Mouse (Mus musculus) embryonic facial prominence, embryonic 10.5 days (tissue): ENCODE measurements around the gene Cenpt. TPM values are rescaled to one million over a fixed set of nuclear protein-coding genes. Genes with fewer than 3 reads are reported as not detected.
"Not testable (repeated sequence)": the region's sequence is repeated elsewhere in the genome, so short reads cannot be mapped to it uniquely, and the experiment has no call there.

Experiments
- DNase-seq: peaks from one replicate; pipeline ENCODE4 v3.0.0-alpha.2; 2017; ENCODE audit warnings: low spot score
- H3K27ac ChIP-seq: fragments of 300-500 bp; sonication (generic); replicated peaks from 2 replicates; pipeline ENCODE4 v1.5.1; 2016; ENCODE audit warnings: mild to moderate bottlenecking
- H3K27me3 ChIP-seq: fragments of 300-500 bp; sonication (generic); replicated peaks from 2 replicates; pipeline ENCODE4 v1.6.1; 2016; ENCODE audit warnings: low read depth, mild to moderate bottlenecking; ENCODE audit not compliant: poor library complexity, severe bottlenecking
- H3K36me3 ChIP-seq: fragments of 300-500 bp; sonication (generic); replicated peaks from 2 replicates; pipeline ENCODE4 v1.6.1; 2016; ENCODE audit warnings: mild to moderate bottlenecking, moderate library complexity
- H3K4me1 ChIP-seq: fragments of 300-500 bp; sonication (generic); 2 replicates; pipeline ENCODE4 v1.6.1; 2016
- H3K4me3 ChIP-seq: fragments of 300-500 bp; sonication (generic); 2 replicates; pipeline ENCODE4 v1.5.1; 2016; ENCODE audit warnings: mild to moderate bottlenecking, moderate library complexity
- H3K9me3 ChIP-seq: fragments of 300-500 bp; sonication (generic); 2 replicates; pipeline ENCODE4 v1.6.1; 2016; ENCODE audit warnings: mild to moderate bottlenecking
- WGBS: fragments of 180-500 bp; shearing (Covaris S2); methylation state at CpG from one replicate; pipeline ENCODE4 v1.1.7; 2016; 5-methylcytosine and 5-hydroxymethylcytosine counted together
- polyA plus RNA-seq: library from polyadenylated mRNA; unstranded; fragments of >200 nt; fragmentation: Nextera tagmentation; extraction: Ambion mirVana; gene quantifications from 2 replicates; pipeline ENCODE4 v1.2.1, GENCODE M21; 2016

Cenpt gene
- polyA plus RNA-seq, 1 experiment from 2014 or later, result 51.2 TPM

DNA sequence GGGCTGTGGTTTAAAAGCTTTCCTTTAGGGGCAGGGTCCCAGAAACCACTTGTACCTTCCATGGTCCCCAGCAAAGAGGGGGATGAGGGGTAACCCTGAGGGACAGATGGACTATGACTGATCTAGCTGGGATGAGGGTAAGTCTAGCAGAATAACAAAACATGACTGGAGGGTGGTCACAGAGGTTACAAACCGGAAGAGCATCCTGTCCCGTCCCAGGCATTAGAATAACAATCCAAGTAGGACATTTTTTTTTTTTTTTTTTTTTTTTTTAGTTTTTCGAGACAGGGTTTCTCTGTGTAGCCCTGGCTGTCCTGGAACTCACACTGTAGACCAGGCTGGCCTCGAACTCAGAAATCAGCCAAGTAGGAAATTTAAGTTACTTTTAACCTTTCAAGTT is 3.1 kb downstream of the Cenpt start:
- Histone ChIP-seq H3K27me3 (no peaks in the 10 kb centered on the region), H3K4me3 (no peak overlapping the region), H3K36me3 (peaks cover 50% of the 10 kb centered on the region), H3K9me3 (no peaks in the 10 kb centered on the region), H3K27ac (no peak overlapping the region), H3K4me1 (peaks cover 15% of the 10 kb centered on the region)
- WGBS, result 79% methylated on average over 4 of the region's 4 CpGs
- no peak for DNase-seq

DNA sequence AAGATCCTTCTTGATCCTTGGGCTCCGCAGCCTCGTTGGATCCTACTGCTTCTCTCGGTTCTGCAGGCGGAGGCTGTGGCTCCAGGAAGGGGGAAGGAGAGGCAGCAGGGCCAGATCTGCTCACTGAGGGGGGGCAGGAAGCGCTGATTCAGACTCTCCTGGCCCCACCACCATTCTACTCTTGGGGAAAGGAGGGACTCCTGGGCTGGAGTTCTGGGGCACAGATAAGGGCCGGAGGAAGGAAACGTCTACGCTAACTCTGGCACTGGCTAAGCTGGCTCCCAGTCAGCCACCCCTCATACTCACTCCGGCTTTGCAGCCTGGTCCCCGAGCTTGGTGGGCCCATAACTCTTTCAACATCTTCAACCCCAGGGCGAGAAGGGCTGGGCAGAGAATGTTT is 6.4 kb downstream of the Cenpt start:
- H3K36me3 ChIP-seq, result peaks cover 82% of the 10 kb centered on the region
- WGBS, result 87% methylated on average over 11 of the region's 11 CpGs
- peaks cover 9% of the 10 kb centered on the region for H3K4me1 ChIP-seq

DNA sequence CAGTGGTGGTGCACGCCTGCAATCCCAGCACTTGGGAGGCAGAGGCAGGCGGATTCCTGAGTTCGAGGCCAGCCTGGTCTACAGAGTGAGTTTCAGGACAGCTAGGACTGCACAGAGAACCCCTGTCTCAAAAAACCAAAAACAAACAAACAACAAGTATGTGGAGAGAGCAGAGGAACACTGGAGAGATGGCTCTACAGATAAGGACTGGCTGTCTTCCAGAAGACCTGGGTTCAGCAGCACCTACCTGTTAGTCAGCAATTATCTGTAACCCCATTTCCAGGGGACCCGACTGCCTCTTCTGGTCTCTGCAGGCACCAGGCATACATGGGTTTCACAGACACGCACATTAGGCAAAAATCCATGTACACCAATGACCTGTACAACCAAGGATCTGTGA is 13.9 kb downstream of the Cenpt start:
- Histone ChIP-seq H3K36me3 (peaks cover 34% of the 10 kb centered on the region), H3K4me3 (no peak overlapping the region), H3K27me3 (no peaks in the 10 kb centered on the region), H3K9me3 (no peaks in the 10 kb centered on the region), H3K27ac (no peak overlapping the region), H3K4me1 (0 out of 2 replicates have a peak, but pooled peaks cover 6% of the 10 kb centered on the region)
- WGBS, result 90% methylated on average over 5 of the region's 5 CpGs
- DNase-seq, result no peak

More for the DNA sequence above, 6.4 kb downstream of the Cenpt start:
- no peak for DNase-seq
- H3K9me3 ChIP-seq, result no peaks in the 10 kb centered on the region
- H3K27ac ChIP-seq, result no peak overlapping the region
- H3K27me3 ChIP-seq, result no peaks in the 10 kb centered on the region
- H3K4me3 ChIP-seq, result no peak overlapping the region

DNA sequence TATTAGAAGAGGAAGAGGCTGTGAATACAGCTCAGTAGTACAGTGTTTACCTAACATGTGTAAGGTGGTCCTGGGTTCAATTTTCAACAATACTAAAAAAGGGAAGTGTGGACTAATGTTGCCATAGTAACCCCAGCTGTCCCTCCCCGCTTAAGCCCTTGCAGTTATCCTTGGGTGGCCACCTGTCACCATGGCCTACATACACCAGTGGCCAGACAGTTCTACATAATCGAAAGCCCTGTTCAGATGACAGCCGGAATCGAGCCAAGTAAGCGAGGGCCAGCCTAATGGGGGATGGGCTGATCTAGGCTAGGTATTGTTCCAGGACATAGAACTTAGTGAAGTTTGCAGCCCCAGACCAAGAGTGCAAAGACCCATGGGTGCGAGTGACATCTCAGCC is 16.1 kb downstream of the Cenpt start:
- no peak for DNase-seq
- H3K36me3 ChIP-seq, result peaks cover 12% of the 10 kb centered on the region
- H3K4me1 ChIP-seq, result 0 out of 2 replicates have a peak, but pooled peaks cover 6% of the 10 kb centered on the region
- no peaks in the 10 kb centered on the region for H3K27me3 ChIP-seq
- H3K27ac ChIP-seq, result no peak overlapping the region
- no peaks in the 10 kb centered on the region for H3K9me3 ChIP-seq
- no peak overlapping the region for H3K4me3 ChIP-seq
- 87% methylated on average over 6 of the region's 6 CpGs for WGBS

DNA sequence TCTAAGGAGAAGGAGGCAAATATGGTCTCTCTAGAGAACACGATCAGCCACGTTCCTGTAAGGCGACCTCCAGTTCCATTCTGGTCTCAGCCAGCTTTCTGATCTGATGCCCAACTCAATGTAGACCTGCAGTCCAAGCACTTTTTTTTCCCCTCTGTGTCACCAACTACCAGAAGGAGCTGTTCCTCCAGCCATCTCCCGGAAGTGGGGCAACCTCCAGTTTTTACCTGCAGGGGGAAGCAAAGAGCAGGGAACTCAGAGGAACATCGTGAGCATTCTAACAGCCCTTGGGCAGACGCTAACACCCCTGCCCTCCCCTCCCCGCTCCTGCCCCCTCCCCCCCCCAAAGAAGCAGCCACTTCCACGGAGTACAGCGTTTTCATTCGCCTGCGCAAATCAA is 17.8 kb downstream of the Cenpt start:
- Histone ChIP-seq H3K4me1 (0 out of 2 replicates have a peak, but pooled peaks cover 6% of the 10 kb centered on the region), H3K36me3 (no peaks in the 10 kb centered on the region), H3K27me3 (no peaks in the 10 kb centered on the region), H3K27ac (no peak overlapping the region), H3K4me3 (no peak overlapping the region), H3K9me3 (no peaks in the 10 kb centered on the region)
- peak; percentile 60 for DNase-seq
- WGBS, result 30% methylated on average over 11 of the region's 11 CpGs

DNA sequence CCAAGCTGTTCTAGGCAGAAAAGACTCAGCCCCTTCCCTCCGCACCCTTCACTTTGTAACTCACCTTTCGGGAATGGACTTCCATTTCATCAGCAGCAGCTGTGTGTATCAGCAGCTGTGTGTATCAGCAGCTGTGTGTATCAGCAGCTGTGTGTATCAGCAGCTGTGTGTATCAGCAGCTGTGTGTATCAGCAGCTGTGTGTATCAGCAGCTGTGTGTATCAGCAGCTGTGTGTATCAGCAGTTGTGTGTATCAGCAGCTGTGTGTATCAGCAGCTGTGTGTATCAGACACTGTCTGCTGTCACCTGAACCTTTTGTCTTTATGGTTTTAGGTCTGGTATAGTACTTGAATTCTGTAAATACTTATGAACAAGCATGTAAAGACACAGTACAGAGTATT is 19.3 kb downstream of the Cenpt start:
- H3K27ac ChIP-seq, result not testable (repeated sequence)

DNA sequence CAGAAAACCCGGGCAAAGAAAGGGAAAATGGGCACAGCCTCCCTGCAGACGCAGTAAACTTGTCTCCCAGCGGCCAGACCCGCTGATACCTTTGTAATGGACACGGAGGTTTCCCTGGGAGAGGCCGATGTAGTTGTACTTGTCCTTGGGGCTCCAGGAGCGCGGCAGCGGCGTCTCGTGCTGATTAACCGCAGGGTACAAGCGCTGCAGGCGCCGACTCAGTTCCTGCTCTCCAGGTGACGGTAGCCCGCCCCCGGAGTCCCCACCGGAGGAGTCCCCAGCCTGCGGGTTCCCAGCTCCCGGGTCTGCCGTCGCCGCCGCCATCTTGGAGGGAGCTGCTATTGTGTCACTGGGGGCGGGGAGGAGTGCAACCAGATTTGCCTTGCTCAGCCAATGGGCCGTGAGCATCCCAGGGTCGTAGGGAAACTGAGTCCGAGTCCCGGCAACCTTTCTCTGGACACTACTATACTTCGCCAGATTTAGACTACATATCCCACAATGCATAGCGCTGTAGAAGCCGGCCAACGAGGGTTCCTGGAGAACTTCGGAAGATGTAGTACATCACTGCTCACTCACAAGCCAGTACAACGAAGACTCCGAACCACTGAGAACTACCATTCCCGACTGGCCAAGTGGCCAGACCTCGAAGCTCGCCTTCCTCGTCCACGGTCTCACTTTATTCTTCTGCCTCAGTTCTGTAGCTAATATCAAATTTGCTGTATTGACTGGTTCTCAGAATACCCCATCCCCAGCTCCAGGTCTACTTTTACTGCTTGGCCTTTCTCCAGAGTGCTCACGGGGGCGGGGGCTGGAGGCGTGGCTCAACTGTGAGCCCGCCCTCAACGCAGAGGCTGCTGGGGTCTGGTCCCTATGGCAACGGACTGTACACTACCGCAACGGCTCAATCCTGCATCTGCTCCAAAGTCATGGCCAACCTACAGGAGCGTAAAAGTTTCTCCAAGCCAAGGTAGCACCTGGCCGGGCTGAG is 25.9 kb downstream of the Cenpt start, which contains the start of the genes Ranbp10 and Tsnaxip1:
Ranbp10 (minus strand) TSS at position 490 of the 988 bp plus-strand sequence.
Tsnaxip1 (plus strand) TSS at position 871 of the 988 bp plus-strand sequence.
- DNase-seq, result peak; percentile 96
- Histone ChIP-seq H3K4me3 (peak within 1 kb of the TSS; percentile 78), H3K9me3 (no peaks in the 10 kb centered on the region), H3K4me1 (peaks cover 20% of the 10 kb centered on the region), H3K36me3 (peaks cover 37% of the 10 kb centered on the region), H3K27ac (peak within 1 kb of the TSS; percentile 91), H3K27me3 (no peaks in the 10 kb centered on the region)
- WGBS, result under 1% methylated on average over 52 of the region's 52 CpGs

More for the DNA sequence above, 19.3 kb downstream of the Cenpt start:
- WGBS, result 88% methylated on average over 2 of the region's 2 CpGs
- H3K36me3 ChIP-seq, H3K9me3 ChIP-seq, H3K4me1 ChIP-seq, H3K4me3 ChIP-seq, DNase-seq, H3K27me3 ChIP-seq: not testable (repeated sequence)

DNA sequence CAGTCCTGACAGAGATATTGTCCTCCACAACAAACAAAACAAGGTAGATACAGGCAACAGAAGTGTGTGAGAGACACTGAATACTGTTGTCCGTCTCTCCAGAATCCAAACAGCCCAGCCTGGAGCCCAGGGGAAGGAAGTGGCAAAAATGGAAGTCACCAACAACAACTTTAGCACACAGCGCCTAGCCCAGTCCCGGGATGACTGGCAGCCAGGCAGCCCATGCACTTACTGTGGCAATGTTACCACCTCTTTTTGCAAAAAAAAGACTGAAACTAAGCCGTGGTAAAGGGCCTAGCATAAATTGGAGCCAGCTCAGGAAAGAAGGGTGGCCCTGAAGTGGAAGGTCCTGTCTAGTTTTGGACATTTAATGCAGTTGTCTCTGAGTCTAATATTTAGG is 26.7 kb downstream of the Cenpt start:
- no peaks in the 10 kb centered on the region for H3K9me3 ChIP-seq
- peaks cover 20% of the 10 kb centered on the region for H3K4me1 ChIP-seq
- H3K4me3 ChIP-seq, result peak overlapping the region; percentile 78
- H3K27ac ChIP-seq, result peak overlapping the region; percentile 91
- DNase-seq, result no peak
- H3K27me3 ChIP-seq, result no peaks in the 10 kb centered on the region
- 12% methylated on average over 4 of the region's 4 CpGs for WGBS
- peaks cover 45% of the 10 kb centered on the region for H3K36me3 ChIP-seq

DNA sequence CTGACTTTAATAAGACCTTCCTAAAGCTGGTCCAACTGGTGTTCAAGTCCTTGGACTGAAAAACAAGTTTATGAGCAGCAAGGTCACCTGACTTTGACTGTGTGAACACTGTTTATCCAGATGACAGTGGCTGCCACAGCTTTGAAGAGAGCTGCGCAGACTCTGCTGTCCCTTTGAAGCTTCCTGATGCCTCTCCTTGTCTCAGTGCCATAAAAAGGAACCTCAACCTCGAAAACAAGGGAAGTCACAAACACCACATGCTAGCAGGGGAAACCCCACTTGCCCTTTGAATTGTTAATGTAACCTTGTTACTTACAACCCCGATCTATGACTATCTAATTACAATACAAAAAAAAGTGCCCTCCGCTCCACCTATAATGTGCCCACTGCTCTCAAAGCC is 27.6 kb downstream of the Cenpt start:
- no peaks in the 10 kb centered on the region for H3K27me3 ChIP-seq
- H3K36me3 ChIP-seq, result peaks cover 54% of the 10 kb centered on the region
- H3K4me1 ChIP-seq, result peaks cover 20% of the 10 kb centered on the region
- no peak overlapping the region for H3K27ac ChIP-seq
- H3K4me3 ChIP-seq, result peak overlapping the region; percentile 78
- no peaks in the 10 kb centered on the region for H3K9me3 ChIP-seq
- no peak for DNase-seq
- 85% methylated on average over 4 of the region's 4 CpGs for WGBS

DNA sequence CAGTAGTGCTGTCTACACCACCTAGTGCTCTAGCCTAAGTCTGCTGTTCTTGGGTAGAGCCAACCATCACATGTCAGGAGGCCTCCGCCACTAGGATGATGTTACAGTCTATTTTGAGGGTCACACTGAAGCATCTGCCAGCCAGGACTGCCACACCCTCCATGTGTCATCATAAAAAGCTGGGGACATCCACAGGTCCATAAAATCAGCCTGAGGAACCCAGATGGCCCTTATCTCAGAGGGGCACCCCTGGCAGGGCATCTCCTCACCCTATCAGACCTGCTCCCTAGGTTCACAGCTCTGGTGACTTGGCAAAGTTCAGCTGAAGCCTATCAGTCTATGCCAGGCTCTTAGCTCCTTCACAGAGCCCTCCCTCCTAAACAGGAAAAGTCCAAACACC is 32.2 kb downstream of the Cenpt start:
- 92% methylated on average over 1 of the region's 1 CpGs for WGBS
- peaks cover 95% of the 10 kb centered on the region for H3K36me3 ChIP-seq
- no peaks in the 10 kb centered on the region for H3K9me3 ChIP-seq
- no peaks in the 10 kb centered on the region for H3K27me3 ChIP-seq
- DNase-seq, result no peak
- peaks cover 8% of the 10 kb centered on the region for H3K4me1 ChIP-seq
- H3K27ac ChIP-seq, result no peak overlapping the region
- H3K4me3 ChIP-seq, result no peak overlapping the region

DNA sequence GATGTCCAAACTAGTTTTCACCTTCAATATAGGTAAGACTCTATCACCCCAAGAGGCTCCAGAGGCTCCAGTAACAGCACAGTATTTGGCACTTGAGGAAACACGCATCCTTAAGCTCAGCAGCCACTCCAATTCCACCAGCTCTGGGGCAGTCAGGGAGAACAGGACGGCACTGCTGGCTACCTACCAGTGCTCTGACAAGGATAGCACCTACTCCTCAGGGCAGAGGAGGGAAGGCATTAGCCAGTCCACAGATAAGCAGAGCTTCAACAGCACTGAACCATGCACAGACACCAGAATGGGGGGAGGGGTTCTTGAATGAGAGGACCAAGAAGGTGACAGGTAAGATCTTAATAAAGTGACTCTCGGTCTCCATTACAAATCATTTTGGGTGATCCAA is 33.4 kb downstream of the Cenpt start:
- Histone ChIP-seq H3K4me1 (no peaks in the 10 kb centered on the region), H3K36me3 (peaks cover 91% of the 10 kb centered on the region), H3K4me3 (no peak overlapping the region), H3K27me3 (no peaks in the 10 kb centered on the region), H3K27ac (no peak overlapping the region), H3K9me3 (no peaks in the 10 kb centered on the region)
- 92% methylated on average over 3 of the region's 3 CpGs for WGBS
- DNase-seq, result no peak

DNA sequence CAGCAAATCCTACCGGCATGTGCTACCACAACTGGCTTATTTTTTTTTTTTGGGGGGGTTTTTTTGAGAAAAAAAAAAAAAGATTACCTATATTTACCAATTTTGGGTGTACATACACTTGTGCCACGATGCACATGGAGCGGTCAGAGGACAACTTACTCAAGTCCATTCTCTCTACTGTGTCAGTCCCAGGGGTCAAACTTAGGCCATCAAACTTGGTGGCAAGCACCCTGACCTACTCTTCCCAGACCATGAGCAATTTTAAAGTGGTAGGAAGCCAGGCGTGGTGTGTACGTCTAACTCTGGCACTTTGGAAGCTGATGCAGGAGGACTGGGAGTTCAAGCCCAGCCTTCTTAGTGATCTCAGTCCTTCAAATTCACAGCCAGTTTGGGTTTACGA is 39.8 kb downstream of the Cenpt start:
- peaks cover 78% of the 10 kb centered on the region for H3K36me3 ChIP-seq
- H3K4me3 ChIP-seq, result no peak overlapping the region
- H3K27me3 ChIP-seq, result no peaks in the 10 kb centered on the region
- no peak for DNase-seq
- WGBS, result 94% methylated on average over 6 of the region's 6 CpGs
- H3K27ac ChIP-seq, result no peak overlapping the region
- H3K9me3 ChIP-seq, result no peaks in the 10 kb centered on the region
- H3K4me1 ChIP-seq, result no peaks in the 10 kb centered on the region

DNA sequence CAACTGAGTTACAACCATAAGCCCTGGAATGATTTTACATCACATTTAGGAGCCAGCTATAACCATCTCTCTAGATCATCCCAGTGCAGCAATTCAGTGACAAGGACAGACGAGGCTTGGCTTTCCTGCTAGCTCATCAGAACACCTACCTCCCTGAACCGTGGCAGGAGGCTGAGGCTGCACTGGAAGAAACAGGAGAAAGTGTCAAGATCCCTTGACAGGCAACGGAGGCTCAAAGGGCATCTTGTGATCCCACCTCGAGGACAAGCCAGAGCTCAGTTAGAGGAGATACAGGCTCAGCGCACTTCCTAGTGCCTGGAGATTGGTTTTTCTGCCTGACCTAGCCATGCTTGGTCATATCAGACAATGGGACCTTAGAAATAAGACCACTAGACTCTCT is 40.6 kb downstream of the Cenpt start:
- Histone ChIP-seq H3K9me3 (no peaks in the 10 kb centered on the region), H3K4me3 (no peak overlapping the region), H3K4me1 (no peaks in the 10 kb centered on the region), H3K27me3 (no peaks in the 10 kb centered on the region), H3K36me3 (peaks cover 76% of the 10 kb centered on the region), H3K27ac (no peak overlapping the region)
- WGBS, result 88% methylated on average over 5 of the region's 5 CpGs
- DNase-seq, result no peak
